Mouse (Mus musculus) MEL (cell line): ENCODE results near the gene 1700092M07Rik.

ENCODE experiments used
- CTCF ChIP-seq, 3 experiments: IDR thresholded peaks in 2 of 3; conservative IDR thresholded peaks in 1 of 3; 2 replicates each; pipeline ENCODE4 v1.5.1; 2011 to 2012; ENCODE audit warnings: low read length in 3 of 3, low read depth in 2 of 3, mild to moderate bottlenecking in 2 of 3, improper control_type of control experiment in 1 of 3, inconsistent platforms in 1 of 3, mixed read lengths in 1 of 3, moderate library complexity in 1 of 3; ENCODE audit not compliant: control insufficient read depth in 1 of 3, insufficient read depth in 1 of 3, poor library complexity in 1 of 3, severe bottlenecking in 1 of 3
- GABPA ChIP-seq: IDR thresholded peaks from 2 replicates; pipeline ENCODE4 v1.6.1; 2012; ENCODE audit warnings: low read depth, mild to moderate bottlenecking, inconsistent platforms, low read length, improper control_type of control experiment, moderate library complexity
- MXI1 ChIP-seq: IDR thresholded peaks from 2 replicates; pipeline ENCODE4 v1.6.1; 2011; ENCODE audit warnings: mild to moderate bottlenecking, low read depth, low read length, improper control_type of control experiment
- MYC ChIP-seq: IDR thresholded peaks from 2 replicates; pipeline ENCODE4 v1.6.1; 2011; ENCODE audit warnings: low read depth, mild to moderate bottlenecking, low read length, improper control_type of control experiment, moderate library complexity
- POLR2A ChIP-seq, 2 experiments: IDR thresholded peaks; 2 replicates each; pipeline ENCODE4 v1.6.1; 2011 to 2012; ENCODE audit warnings: low read length in 2 of 2, mild to moderate bottlenecking in 2 of 2, control low read depth in 1 of 2, improper control_type of control experiment in 1 of 2, low read depth in 1 of 2, moderate library complexity in 1 of 2; ENCODE audit not compliant: control insufficient read depth in 1 of 2, insufficient read depth in 1 of 2, poor library complexity in 1 of 2
- ZC3H11A ChIP-seq: IDR thresholded peaks from 2 replicates; pipeline ENCODE4 v1.6.1; 2012; ENCODE audit warnings: low read depth, mild to moderate bottlenecking, inconsistent platforms, low read length, improper control_type of control experiment
- ZNF384 ChIP-seq: IDR thresholded peaks from 2 replicates; pipeline ENCODE4 v1.6.1; 2012; ENCODE audit warnings: low read depth, mild to moderate bottlenecking, inconsistent platforms, low read length, improper control_type of control experiment

DNA sequence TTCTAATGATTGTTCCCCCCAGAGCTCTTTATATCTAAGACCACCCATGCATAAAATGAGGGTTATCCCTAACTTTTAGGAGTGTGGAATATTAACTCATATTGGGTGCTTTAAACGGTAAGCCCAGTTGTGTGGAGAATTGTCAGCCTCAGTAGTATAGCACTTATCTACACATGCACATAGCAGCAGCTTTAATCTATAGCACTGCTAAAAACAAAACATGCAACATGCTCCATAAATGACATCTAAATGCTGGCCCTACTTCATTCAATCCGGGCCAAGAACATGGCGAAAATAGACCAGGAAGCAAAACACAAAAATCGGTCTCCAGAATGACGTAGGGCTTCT, 18.0 kb upstream of the 1700092M07Rik start:
- TF ChIP-seq ZNF384, result no peak
- no peak for TF ChIP-seq ZC3H11A
- TF ChIP-seq GABPA, result no peak
- no peak for TF ChIP-seq POLR2A (IDR thresholded peaks at IDR 0.05; ENCODE audit: control insufficient read depth in 1 of 2, insufficient read depth in 1 of 2, low read depth in 1 of 2, low read length in 2 of 2, poor library complexity in 1 of 2)
- peak; percentile 74; the same call in 1 of the 2 replicates for TF ChIP-seq MYC
- TF ChIP-seq CTCF (IDR thresholded peaks at IDR 0.05 in 2 of 3, conservative IDR thresholded peaks at IDR 0.05 in 1 of 3; ENCODE audit: control insufficient read depth in 1 of 3, insufficient read depth in 1 of 3, low read depth in 2 of 3, low read length in 3 of 3, poor library complexity in 1 of 3, severe bottlenecking in 1 of 3), result no peak
- TF ChIP-seq MXI1, result peak; percentile 91
